Mouse (Mus musculus) hindbrain, embryonic 11.5 days (tissue): Measurements from ENCODE around the gene Olfr288. TPM values are rescaled to one million over a fixed set of nuclear protein-coding genes. Genes with fewer than 3 reads are reported as not detected.

Experiments used
- ATAC-seq: fragments of 200-750 bp; cut with Nextera tagmentation; 2 replicates; pipeline ENCODE4 v1.8.0; 2017; ENCODE audit warnings: mild to moderate bottlenecking, moderate TSS enrichment, moderate library complexity; ENCODE audit not compliant: low FRiP score
- DNase-seq: peaks from one replicate; pipeline ENCODE4 v3.0.0-alpha.2; 2015; ENCODE audit warnings: low spot score
- H3K27ac ChIP-seq: fragments of 300-500 bp; sonication (generic); 2 replicates; pipeline ENCODE4 v1.5.1; 2014; ENCODE audit warnings: mild to moderate bottlenecking, low read depth, low read length
- H3K27me3 ChIP-seq: fragments of 300-500 bp; sonication (generic); 2 replicates; pipeline ENCODE4 v1.6.1; 2014; ENCODE audit warnings: mild to moderate bottlenecking, low read length, moderate library complexity, mixed read lengths; ENCODE audit not compliant: control insufficient read depth, insufficient read depth
- H3K36me3 ChIP-seq: fragments of 300-500 bp; sonication (generic); 2 replicates; pipeline ENCODE4 v1.6.1; 2014; ENCODE audit warnings: mild to moderate bottlenecking, low read length, moderate library complexity, mixed read lengths; ENCODE audit not compliant: control insufficient read depth, insufficient read depth
- H3K4me1 ChIP-seq: fragments of 300-500 bp; sonication (generic); replicated peaks from 2 replicates; pipeline ENCODE4 v1.6.1; 2014; ENCODE audit warnings: low read length, mixed read lengths; ENCODE audit not compliant: control insufficient read depth, insufficient read depth
- H3K4me2 ChIP-seq: fragments of 300-500 bp; sonication (generic); replicated peaks from 2 replicates; pipeline ENCODE4 v1.6.1; 2014; ENCODE audit warnings: mild to moderate bottlenecking, low read depth, low read length
- H3K4me3 ChIP-seq: fragments of 300-500 bp; sonication (generic); 2 replicates; pipeline ENCODE4 v1.5.1; 2014; ENCODE audit warnings: low read depth, low read length
- H3K9ac ChIP-seq: fragments of 300-500 bp; sonication (generic); 2 replicates; pipeline ENCODE4 v1.6.1; 2014; ENCODE audit warnings: low read depth, low read length
- H3K9me3 ChIP-seq: fragments of 300-500 bp; sonication (generic); 2 replicates; pipeline ENCODE4 v1.6.1; 2016; ENCODE audit warnings: low read length; ENCODE audit not compliant: control insufficient read depth
- WGBS: fragments of 180-500 bp; shearing (Covaris S2); extraction: QIAGEN DNeasy Blood & Tissue Kit; methylation state at CpG from one replicate; pipeline ENCODE4 v1.1.7; 2014; 5-methylcytosine and 5-hydroxymethylcytosine counted together
- polyA plus RNA-seq: library from polyadenylated mRNA; unstranded; fragments of >200 nt; fragmentation: Nextera tagmentation; extraction: Ambion mirVana; gene quantifications from 2 replicates; pipeline ENCODE4 v1.2.1, GENCODE M21; 2014

Gene Olfr288
- polyA plus RNA-seq, 1 experiment from 2014 or later = not detected

DNA sequence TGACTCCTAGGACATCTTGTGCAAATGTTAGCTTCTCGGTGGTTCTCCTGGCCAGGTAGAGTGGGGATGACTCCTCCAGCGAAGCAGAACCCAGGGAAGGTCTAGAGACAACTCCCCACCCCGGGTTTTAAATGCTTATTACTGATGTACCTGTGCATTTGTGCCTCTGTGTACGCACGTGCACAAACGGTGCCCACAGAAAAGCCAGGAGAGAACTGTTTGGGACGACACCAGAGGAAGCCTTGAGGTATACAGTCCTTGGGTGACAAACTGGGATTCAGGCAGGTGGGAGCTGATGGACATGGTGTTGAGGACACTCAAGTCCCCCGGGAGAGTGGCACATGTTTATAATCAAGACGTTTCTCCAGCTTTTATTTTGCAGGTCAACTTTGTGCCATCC lies 24.4 kb downstream of the Olfr288 start:
- Histone ChIP-seq H3K4me2 (no peak overlapping the region), H3K27ac (no peak overlapping the region), H3K4me1 (peaks cover 7% of the 10 kb centered on the region), H3K4me3 (no peak overlapping the region), H3K9ac (no peak overlapping the region), H3K36me3 (no peaks in the 10 kb centered on the region), H3K27me3 (peaks cover 30% of the 10 kb centered on the region), H3K9me3 (no peaks in the 10 kb centered on the region)
- 69% methylated on average over 9 of the region's 9 CpGs for WGBS
- DNase-seq (no peak), ATAC-seq (no peak)

DNA sequence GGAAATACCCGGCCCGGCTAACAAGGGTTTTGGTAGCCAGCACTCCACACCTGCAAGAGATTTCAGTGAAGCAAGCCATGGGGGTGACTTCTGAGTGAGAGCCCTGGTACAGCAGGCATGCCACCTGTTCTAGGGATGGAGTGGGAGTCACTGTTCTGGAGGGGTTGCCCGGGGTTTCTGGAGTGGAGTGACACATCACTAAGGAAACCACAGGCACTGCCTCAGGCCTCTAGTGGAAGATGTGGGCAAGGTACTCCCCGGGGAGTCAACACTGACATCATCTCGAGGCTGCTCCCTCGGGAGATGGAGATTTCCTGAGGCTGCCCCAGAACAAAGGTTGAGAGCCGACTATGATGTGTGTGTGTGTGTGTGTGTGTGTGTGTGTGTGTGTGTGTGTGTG lies 25.0 kb downstream of the Olfr288 start:
- Histone ChIP-seq H3K27ac (no peak overlapping the region), H3K36me3 (no peaks in the 10 kb centered on the region), H3K4me2 (peak overlapping the region; percentile 19), H3K27me3 (peaks cover 30% of the 10 kb centered on the region), H3K4me1 (peaks cover 7% of the 10 kb centered on the region), H3K4me3 (0 out of 2 replicates have a peak overlapping the region, but pooled peaks have one; percentile 2), H3K9ac (no peak overlapping the region), H3K9me3 (no peaks in the 10 kb centered on the region)
- WGBS = 40% methylated on average over 7 of the region's 7 CpGs
- ATAC-seq (no peak), DNase-seq (peak; percentile 51)

DNA sequence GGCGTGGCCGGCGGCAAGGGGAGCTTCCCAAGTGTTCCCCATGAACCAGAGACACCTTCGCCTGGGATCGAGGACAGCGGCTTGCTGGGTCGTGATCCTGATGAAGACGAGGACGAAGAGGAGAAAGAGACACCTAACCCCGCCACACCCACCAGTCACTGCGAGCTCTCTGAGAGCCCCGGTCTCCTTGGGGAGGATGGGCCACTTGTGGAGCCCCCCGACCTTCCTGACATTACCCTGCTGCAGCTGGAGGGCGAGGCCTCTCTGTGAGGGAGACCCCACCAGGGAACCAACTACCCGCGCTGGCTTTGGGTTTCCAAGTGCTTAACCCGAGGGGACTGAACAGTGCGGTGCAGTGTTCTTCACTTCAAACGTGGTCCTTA lies 26.7 kb downstream of the Olfr288 start:
- peaks cover 7% of the 10 kb centered on the region for H3K4me1 ChIP-seq
- DNase-seq (no peak), ATAC-seq (no peak)
- H3K36me3 ChIP-seq = no peaks in the 10 kb centered on the region
- H3K4me2 ChIP-seq = peak overlapping the region; percentile 82
- no peak overlapping the region for H3K27ac ChIP-seq
- peak overlapping the region; percentile 48 for H3K4me3 ChIP-seq
- no peaks in the 10 kb centered on the region for H3K9me3 ChIP-seq
- peaks cover 30% of the 10 kb centered on the region for H3K27me3 ChIP-seq
- H3K9ac ChIP-seq = peak overlapping the region; percentile 40
- WGBS = 3% methylated on average over 19 of the region's 19 CpGs

DNA sequence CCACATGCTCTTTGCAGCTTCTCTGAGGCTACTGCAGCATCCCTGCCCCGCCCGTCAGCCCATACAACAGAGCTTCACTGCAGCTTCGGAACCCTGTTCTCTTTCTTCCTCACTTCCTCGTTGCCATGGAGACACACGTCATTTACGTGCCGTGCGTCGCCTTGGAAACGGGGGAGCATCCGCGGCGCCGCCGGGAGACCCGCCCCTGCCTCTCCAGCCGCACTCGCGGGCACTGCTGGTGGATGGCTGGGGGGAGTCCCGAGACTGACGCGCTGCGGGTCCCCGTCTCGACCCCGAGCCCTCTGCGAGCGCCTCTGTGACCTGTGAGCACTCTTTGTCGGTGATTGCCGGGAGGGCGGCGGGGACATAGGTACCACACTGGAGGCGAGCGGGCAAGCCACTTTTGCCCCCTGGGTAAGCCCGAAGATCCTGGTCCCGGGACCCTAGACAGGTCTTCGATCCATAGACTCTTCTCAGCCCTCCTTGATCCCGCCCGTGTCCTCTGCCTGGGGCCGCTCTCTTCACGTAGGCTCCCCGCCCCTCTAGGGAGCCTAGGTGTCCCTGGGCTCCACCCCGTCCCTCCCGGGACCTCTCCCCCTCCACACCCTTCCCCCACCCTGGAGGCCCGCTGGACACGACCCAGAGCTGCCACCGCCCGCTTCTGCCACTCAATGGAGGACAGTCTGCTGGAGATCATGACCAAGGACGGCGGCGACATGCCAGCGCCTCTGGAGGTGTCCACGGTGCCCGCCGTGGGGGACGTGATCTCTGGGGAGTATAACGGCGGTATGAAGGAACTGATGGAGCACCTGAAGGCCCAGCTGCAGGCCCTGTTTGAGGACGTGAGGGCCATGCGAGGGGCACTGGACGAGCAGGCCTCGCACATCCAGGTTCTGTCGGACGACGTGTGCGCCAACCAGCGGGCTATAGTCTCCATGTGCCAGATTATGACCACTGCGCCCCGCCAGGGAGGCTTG lies 27.4 kb downstream of the Olfr288 start:
- no peaks in the 10 kb centered on the region for H3K36me3 ChIP-seq
- H3K27me3 ChIP-seq = peaks cover 27% of the 10 kb centered on the region
- H3K4me3 ChIP-seq = peak overlapping the region; percentile 48
- 1% methylated on average over 68 of the region's 69 CpGs for WGBS
- peak overlapping the region; percentile 91 for H3K27ac ChIP-seq
- peak overlapping the region; percentile 68 for H3K9ac ChIP-seq
- DNase-seq (peak; percentile 98), ATAC-seq (peak; percentile 92)
- peaks cover 7% of the 10 kb centered on the region for H3K4me1 ChIP-seq
- H3K9me3 ChIP-seq = no peaks in the 10 kb centered on the region
- peak overlapping the region; percentile 82 for H3K4me2 ChIP-seq

DNA sequence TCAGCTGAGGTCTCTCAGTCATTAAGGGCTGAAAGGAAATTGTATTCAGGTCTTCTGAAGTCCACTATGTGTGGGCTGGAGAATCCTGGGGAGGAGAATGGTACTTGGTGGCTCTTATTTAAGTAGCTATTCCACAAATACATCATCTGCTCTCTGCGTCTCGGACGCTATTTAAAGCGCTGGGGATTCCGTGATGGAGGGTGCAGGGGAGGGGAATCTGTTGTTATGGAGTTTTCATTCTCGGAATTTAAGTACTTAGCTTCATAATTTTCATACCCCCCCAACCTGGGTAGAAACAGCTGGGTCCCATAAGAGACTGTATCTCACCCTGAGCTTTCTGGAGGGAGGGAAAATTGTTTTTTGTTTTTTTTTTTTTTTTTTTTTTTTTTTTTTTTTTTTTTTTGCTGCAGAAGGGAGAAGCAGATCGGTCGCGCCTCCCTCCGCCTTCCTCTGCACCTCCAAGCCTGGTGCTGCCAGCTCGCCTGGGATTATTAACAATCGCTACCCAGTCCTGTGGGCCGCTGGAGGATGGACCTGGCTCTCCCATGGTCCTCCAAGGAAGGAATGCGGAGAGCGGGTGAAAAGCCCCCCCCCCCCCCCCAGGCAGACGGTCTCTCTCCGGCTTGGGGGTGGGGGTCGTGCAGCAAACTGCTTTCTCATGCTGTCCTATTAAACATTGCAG lies 28.2 kb downstream of the Olfr288 start, which contains the start of gene Ccdc184:
Gene Ccdc184 (plus strand): TSS at position 196 of the 682 bp plus-strand sequence.
- peak; percentile 83 for ATAC-seq
- peaks cover 26% of the 10 kb centered on the region for H3K27me3 ChIP-seq

DNA sequence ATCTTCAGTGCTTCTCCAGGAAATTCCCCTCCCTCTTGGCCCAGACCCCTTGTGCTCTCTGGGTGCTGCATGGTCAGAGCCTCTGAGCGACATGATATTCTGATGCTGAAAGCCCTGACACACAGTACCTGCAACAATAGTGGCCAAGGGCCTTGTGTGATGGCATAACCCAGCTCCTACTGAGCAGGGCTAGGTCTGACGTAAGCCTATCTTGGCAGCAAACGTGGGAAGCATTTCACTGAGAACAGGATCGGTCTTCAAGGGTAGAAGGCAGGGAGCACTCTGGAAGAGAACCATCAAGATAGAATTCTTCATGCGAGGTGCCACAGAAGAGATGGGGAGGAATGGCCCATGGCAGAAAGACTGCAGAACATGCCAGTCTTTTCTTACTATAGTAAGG lies 29.8 kb downstream of the Olfr288 start, which contains the start of gene Asb8:
Gene Asb8 (minus strand): TSS at position 101 of the 400 bp plus-strand sequence.
- ATAC-seq = no peak
- Histone ChIP-seq H3K36me3 (no peaks in the 10 kb centered on the region), H3K4me2 (peak within 1 kb of the TSS; percentile 82; the same call in 1 of the 2 replicates), H3K9me3 (no peaks in the 10 kb centered on the region), H3K9ac (no peak within 1 kb of the TSS), H3K27me3 (peaks cover 24% of the 10 kb centered on the region), H3K4me3 (no peak within 1 kb of the TSS), H3K27ac (no peak within 1 kb of the TSS), H3K4me1 (peaks cover 9% of the 10 kb centered on the region)
- WGBS = 80% methylated on average over 5 of the region's 5 CpGs
- no peak for DNase-seq

More for the DNA sequence above, 28.2 kb downstream of the Olfr288 start, which contains the start of gene Ccdc184:
- peak; percentile 52 for DNase-seq
- Histone ChIP-seq H3K27ac (peak within 1 kb of the TSS; percentile 91), H3K4me2 (peak within 1 kb of the TSS; percentile 82), H3K4me1 (peaks cover 7% of the 10 kb centered on the region), H3K9me3 (no peaks in the 10 kb centered on the region), H3K9ac (peak within 1 kb of the TSS; percentile 68), H3K36me3 (no peaks in the 10 kb centered on the region), H3K4me3 (peak within 1 kb of the TSS; percentile 48)
- WGBS = 2% methylated on average over 15 of the region's 18 CpGs

DNA sequence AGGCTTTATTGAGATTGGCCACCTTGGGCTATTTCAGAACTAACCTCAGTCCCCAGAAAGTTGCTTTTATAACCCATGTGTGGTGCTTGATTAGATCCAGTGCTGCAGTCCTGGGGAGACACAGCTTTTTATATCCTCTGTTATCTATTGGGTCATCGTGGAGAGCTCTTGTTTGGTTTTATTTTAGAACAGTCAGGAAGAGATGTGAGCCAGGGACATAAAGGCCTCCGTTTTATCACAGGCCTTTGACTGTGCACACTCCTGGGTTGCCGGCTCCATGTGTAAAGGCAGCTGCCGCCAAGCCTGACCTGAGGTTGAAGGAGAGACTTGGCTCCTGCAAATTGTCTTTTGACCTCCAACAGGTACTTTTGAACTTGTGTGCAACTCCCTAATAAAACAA lies 32.8 kb downstream of the Olfr288 start:
- Histone ChIP-seq H3K9me3 (no peaks in the 10 kb centered on the region), H3K9ac (no peak overlapping the region)
- WGBS = 85% methylated on average over 4 of the region's 4 CpGs

DNA sequence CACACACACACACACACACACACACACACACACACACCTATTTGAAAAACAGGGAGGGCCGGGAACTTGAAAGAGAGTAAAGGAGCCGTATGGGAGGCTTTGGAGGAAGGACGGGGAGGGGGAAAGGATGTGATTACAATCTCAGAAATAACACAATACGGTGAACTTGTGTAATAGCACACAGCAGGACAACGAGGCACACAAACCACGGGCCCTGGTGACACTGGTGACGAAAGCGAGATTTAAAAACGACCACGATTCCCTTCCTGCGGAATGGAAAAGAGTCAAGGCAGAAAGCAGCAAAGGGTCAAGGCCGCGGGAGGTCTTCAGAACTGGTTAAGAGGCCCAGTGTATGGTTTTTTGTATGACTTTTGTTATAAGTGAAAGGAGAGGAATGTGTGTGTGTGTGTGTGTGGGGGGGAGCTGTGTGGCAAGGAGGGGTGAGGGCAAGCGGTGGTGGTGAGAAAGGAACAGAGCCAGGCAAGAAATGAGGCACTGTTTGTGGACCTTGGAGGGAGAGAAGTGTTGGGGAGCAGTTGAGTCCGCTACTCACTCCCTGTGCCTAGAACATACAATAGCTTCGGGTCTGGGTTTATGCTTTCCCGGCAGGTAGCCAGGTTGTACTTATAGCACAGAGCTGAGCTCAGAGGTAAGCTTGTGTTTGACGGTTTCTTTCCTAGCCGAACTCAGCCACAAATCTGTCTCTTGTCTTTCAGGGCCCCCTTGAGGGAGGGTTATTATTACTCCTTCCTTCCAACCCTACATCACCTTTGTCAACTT lies 34.1 kb downstream of the Olfr288 start:
- H3K4me2 ChIP-seq = no peak overlapping the region
- no peak overlapping the region for H3K4me3 ChIP-seq
- H3K4me1 ChIP-seq = 0 out of 2 replicates have a peak, but pooled peaks cover 2% of the 10 kb centered on the region
- no peaks in the 10 kb centered on the region for H3K36me3 ChIP-seq
- DNase-seq = no peak
- WGBS = 64% methylated on average over 19 of the region's 19 CpGs
- no peaks in the 10 kb centered on the region for H3K27me3 ChIP-seq
- H3K9me3 ChIP-seq = no peaks in the 10 kb centered on the region
- ATAC-seq = no peak
- no peak overlapping the region for H3K27ac ChIP-seq
- no peak overlapping the region for H3K9ac ChIP-seq

More for the DNA sequence above, 32.8 kb downstream of the Olfr288 start:
- Histone ChIP-seq H3K36me3 (no peaks in the 10 kb centered on the region), H3K27me3 (no peaks in the 10 kb centered on the region), H3K4me1 (0 out of 2 replicates have a peak, but pooled peaks cover 2% of the 10 kb centered on the region), H3K4me2 (no peak overlapping the region), H3K4me3 (no peak overlapping the region), H3K27ac (no peak overlapping the region)
- DNase-seq (no peak), ATAC-seq (no peak)
